Mouse (Mus musculus): Measurements from ENCODE around the gene Podxl2.
A peak's percentile ranks its signal among the peaks of the same experiment; 100 is the strongest.

The Podxl2 gene

GRCm38 (mm10) chr6:88826965-88827364, 47.9 kb downstream of the Podxl2 start:
- peak; percentile 30 to 53 for DNase-seq

- peak; percentile 83 to 89 for DNase-seq
Observed at GRCm38 (mm10) chr6:88826545-88826944, 48.3 kb downstream of the Podxl2 start.

GRCm38 (mm10) chr6:88826088-88826487, 48.8 kb downstream of the Podxl2 start:
- DNase-seq = no peak

GRCm38 (mm10) chr6:88824183-88824582, 50.7 kb downstream of the Podxl2 start:
- DNase-seq = no peak

GRCm38 (mm10) chr6:88821901-88822300, 52.9 kb downstream of the Podxl2 start:
- DNase-seq = no peak

- no peak for DNase-seq
Observed at GRCm38 (mm10) chr6:88821294-88821693, 53.5 kb downstream of the Podxl2 start.

- DNase-seq = no peak
Observed at GRCm38 (mm10) chr6:88820853-88821252, 54.0 kb downstream of the Podxl2 start.

GRCm38 (mm10) chr6:88816913-88817312, 57.9 kb downstream of the Podxl2 start:
- DNase-seq = no peak

- DNase-seq = no peak
Observed at GRCm38 (mm10) chr6:88815489-88815888, 59.4 kb downstream of the Podxl2 start.

GRCm38 (mm10) chr6:88815036-88815435, 59.8 kb downstream of the Podxl2 start:
- no peak for DNase-seq

GRCm38 (mm10) chr6:88813832-88814231, 61.0 kb downstream of the Podxl2 start:
- no peak for DNase-seq

- DNase-seq = peak; percentile 52 to 68
Observed at GRCm38 (mm10) chr6:88812886-88813285, 62.0 kb downstream of the Podxl2 start.

GRCm38 (mm10) chr6:88811880-88812400, 62.9 kb downstream of the Podxl2 start:
- DNase-seq = peak in 1 of 2 experiments; percentile 27

GRCm38 (mm10) chr6:88811396-88811795, 63.4 kb downstream of the Podxl2 start:
- no peak for DNase-seq

GRCm38 (mm10) chr6:88810291-88810690, 64.6 kb downstream of the Podxl2 start:
- no peak for DNase-seq

GRCm38 (mm10) chr6:88809091-88810037, 65.5 kb downstream of the Podxl2 start:
- no peak for DNase-seq

- no peak for DNase-seq
Observed at GRCm38 (mm10) chr6:88804966-88805577, 69.8 kb downstream of the Podxl2 start.

- no peak for DNase-seq
Observed at GRCm38 (mm10) chr6:88803957-88804695, 70.7 kb downstream of the Podxl2 start.

- DNase-seq = no peak
Observed at GRCm38 (mm10) chr6:88803051-88803450, 71.8 kb downstream of the Podxl2 start.

GRCm38 (mm10) chr6:88800735-88801134, 74.1 kb downstream of the Podxl2 start:
- DNase-seq = no peak

- no peak for DNase-seq
Observed at GRCm38 (mm10) chr6:88800191-88800590, 74.7 kb downstream of the Podxl2 start.

- no peak for DNase-seq
Observed at GRCm38 (mm10) chr6:88794561-88794971, 80.3 kb downstream of the Podxl2 start.

- no peak for DNase-seq
Observed at GRCm38 (mm10) chr6:88793872-88794271, 81.0 kb downstream of the Podxl2 start.
